18 mouse cellular contexts compared by ENCODE assay signal in genomic region chr1:156605940-156606339, GRCm38 (mm10). TPM values are rescaled to one million over a fixed set of nuclear protein-coding genes. Genes with fewer than 3 reads are reported as not detected.
DNase-seq lines count a peak whose midpoint lies in the region; ATAC-seq and TF ChIP-seq lines count a peak whose summit lies in the region.
"Had no signal": no experiment of that assay in that cellular context is flagged by ENCODE, and none has a peak within 500 bp of the region (broad histone marks: within the 10 kb centered on the region; RNA-seq: fewer than 3 reads in every experiment).

No protein-coding gene starts in this region.

- no peaks in the 10 kb centered on the region for H3K9me3 ChIP-seq in heart, embryonic 11.5 days (replicated peaks; ENCODE audit: control insufficient read depth, low read length)
- H3K9me3 ChIP-seq: embryonic facial prominence, embryonic 12.5 days; embryonic facial prominence, embryonic 15.5 days had no signal

- WGBS in heart, embryonic 11.5 days (ENCODE audit: insufficient replicate concordance) = 84% methylated on average over 2 of the region's 2 CpGs

- ATAC-seq in heart, embryonic 11.5 days (replicated peaks; ENCODE audit: insufficient number of reproducible peaks, low FRiP score, low TSS enrichment) = no peak
- peak; percentile 56 for ATAC-seq in inflammation-experienced regulatory T-cells, adult 6 months
- ATAC-seq: forebrain, embryonic 14.5 days; forebrain, postnatal 0 days; intestine, postnatal 0 days had no signal

- no peak overlapping the region for H3K4me2 ChIP-seq in heart, embryonic 11.5 days
- H3K4me2 ChIP-seq: embryonic facial prominence, embryonic 12.5 days; embryonic facial prominence, embryonic 15.5 days; hindbrain, embryonic 14.5 days had no signal

- no peaks in the 10 kb centered on the region for H3K27me3 ChIP-seq in heart, embryonic 11.5 days (ENCODE audit: control insufficient read depth, insufficient read depth, low read length)
- H3K27me3 ChIP-seq: embryonic facial prominence, embryonic 12.5 days; embryonic facial prominence, embryonic 15.5 days had no signal

- H3K9ac ChIP-seq in heart, embryonic 11.5 days (ENCODE audit: low read depth, low read length) = no peak overlapping the region
- H3K9ac ChIP-seq: embryonic facial prominence, embryonic 12.5 days; embryonic facial prominence, embryonic 15.5 days; forebrain, postnatal 0 days; hindbrain, embryonic 14.5 days had no signal

- peak; percentile 46 for DNase-seq in heart, adult 11 months
- no peak for DNase-seq in layer of hippocampus, adult 2 months (ENCODE audit: low spot score in 2 of 2)
- DNase-seq in layer of hippocampus, adult 8-10 months (ENCODE audit: low spot score in 2 of 2) = no peak
- no peak for DNase-seq in thymus, postnatal 36 days
- no peak for DNase-seq in cerebellum, adult 11-12 months
- DNase-seq: adrenal gland, postnatal 10 days; adrenal gland, postnatal 36 days; cerebellum, adult 9-11 months; forebrain, postnatal 0 days; gastrocnemius, postnatal 36 days had no signal

- H3K27ac ChIP-seq in heart, embryonic 11.5 days (ENCODE audit: low read depth, low read length) = no peak overlapping the region
- peak overlapping the region; percentile 10; the same call in 1 of the 2 replicates for H3K27ac ChIP-seq in layer of hippocampus, adult 2 months
- H3K27ac ChIP-seq: embryonic facial prominence, embryonic 12.5 days; embryonic facial prominence, embryonic 15.5 days; hindbrain, embryonic 14.5 days; hindbrain, postnatal 0 days had no signal

- no peak overlapping the region for H3K4me3 ChIP-seq in heart, embryonic 11.5 days (ENCODE audit: low read depth, low read length)
- H3K4me3 ChIP-seq in layer of hippocampus, adult 2 months = no peak overlapping the region
- H3K4me3 ChIP-seq: embryonic facial prominence, embryonic 12.5 days; embryonic facial prominence, embryonic 15.5 days had no signal

- no peaks in the 10 kb centered on the region for H3K36me3 ChIP-seq in heart, embryonic 11.5 days (ENCODE audit: control insufficient read depth, insufficient read depth, low read length)
- H3K36me3 ChIP-seq: embryonic facial prominence, embryonic 12.5 days; embryonic facial prominence, embryonic 15.5 days had no signal

- TF ChIP-seq CTCF in layer of hippocampus, adult 2 months (conservative IDR thresholded peaks at IDR 0.05) = no peak

- peaks cover 13% of the 10 kb centered on the region for H3K4me1 ChIP-seq in heart, embryonic 11.5 days (ENCODE audit: control insufficient read depth, insufficient read depth, low read length)
- H3K4me1 ChIP-seq: embryonic facial prominence, embryonic 15.5 days had no signal

RNA-seq across cellular contexts. Expression of gene Abl2, which starts 47.4 kb away (rescaled TPM):
- 3.5 and 5.2 TPM in 2 replicates for polyA plus RNA-seq in heart, embryonic 11.5 days (2014; fragmentation: Nextera tagmentation; extraction: Ambion mirVana)
- 10 to 100 TPM; 87.4 to 88.2 TPM for total RNA-seq in layer of hippocampus, adult 2 months (2021)
- 10 to 100 TPM; 76.6 to 82.4 (median 79.9) TPM for total RNA-seq in layer of hippocampus, adult 8-10 months (2022)
- 1 to 10 TPM; 2.8 to 6.1 (median 4.6) TPM for polyA plus RNA-seq in inflammation-experienced regulatory T-cells, adult 6 months (2017; shearing (Covaris generic))
